Mouse (Mus musculus): ENCODE data around the gene Zc3h7a. TPM values are rescaled to one million over a fixed set of nuclear protein-coding genes. Genes with fewer than 3 reads are reported as not detected.

Zc3h7a gene
- polyA plus RNA-seq (2012; rRNA removed) (31.6 and 52.6 TPM in 2 replicates), polyA plus RNA-seq (2014; fragmentation: Nextera tagmentation; extraction: Ambion mirVana) (26.2 and 28.9 TPM in 2 replicates)

GRCm38 (mm10) chr16:11176208-11176883, at the start of gene Zc3h7a:
Gene Zc3h7a (minus strand): TSS chr16:11176393.
- under 1% methylated on average over 49 of the region's 57 CpGs for WGBS (ENCODE audit: insufficient replicate concordance)
- peak; percentile 90 for ATAC-seq (ENCODE audit: insufficient read depth)
- no peaks in the 10 kb centered on the region; the same call in 1 of the 2 replicates for H3K27me3 ChIP-seq (ENCODE audit: control insufficient read depth, insufficient read depth, low read length)
- DNase-seq (ENCODE audit: low read depth in 3 of 3, low spot score in 3 of 3): peak; percentile 81 to 83 (median 81)
- no peaks in the 10 kb centered on the region for H3K36me3 ChIP-seq (replicated peaks; ENCODE audit: control insufficient read depth, insufficient read depth, low read depth)
- peaks cover 10 to 15% of the 10 kb centered on the region in 2 experiments for H3K4me1 ChIP-seq (replicated peaks; ENCODE audit: control insufficient read depth in 2 of 2, insufficient read depth in 2 of 2, low read length in 1 of 2)
- peak within 1 kb of the TSS; percentile 97 for H3K9ac ChIP-seq (replicated peaks)
- peak within 1 kb of the TSS; percentile 93 for H3K4me2 ChIP-seq (ENCODE audit: low read depth)
- TF ChIP-seq CTCF (IDR thresholded peaks at IDR 0.05; ENCODE audit: low read depth): peak; percentile 71
- TF ChIP-seq EP300 (IDR thresholded peaks at IDR 0.05; ENCODE audit: low read depth): no peak
- no peaks in the 10 kb centered on the region for H3K9me3 ChIP-seq (ENCODE audit: control insufficient read depth, low read length)
- peak within 1 kb of the TSS; percentile 78 for H3K27ac ChIP-seq
- H3K4me3 ChIP-seq (ENCODE audit: insufficient read depth in 1 of 2, low read depth in 2 of 2, low read length in 2 of 2): peak within 1 kb of the TSS; percentile 77 to 99

GRCm38 (mm10) chr16:11217801-11218200, 41.6 kb upstream of the Zc3h7a start:
- Histone ChIP-seq H3K4me2 (ENCODE audit: low read depth) (no peak overlapping the region), H3K9me3 (ENCODE audit: control insufficient read depth, low read length) (no peaks in the 10 kb centered on the region), H3K36me3 (replicated peaks; ENCODE audit: control insufficient read depth, insufficient read depth, low read depth) (peaks cover 53% of the 10 kb centered on the region), H3K9ac (replicated peaks) (no peak overlapping the region), H3K4me1 (replicated peaks; ENCODE audit: control insufficient read depth in 2 of 2, insufficient read depth in 2 of 2, low read length in 1 of 2) (no peaks in the 10 kb centered on the region), H3K4me3 (ENCODE audit: insufficient read depth in 1 of 2, low read depth in 2 of 2, low read length in 2 of 2) (no peak overlapping the region), H3K27ac (no peak overlapping the region), H3K27me3 (ENCODE audit: control insufficient read depth, insufficient read depth, low read length) (no peaks in the 10 kb centered on the region)
- 76% methylated on average over 3 of the region's 3 CpGs for WGBS (ENCODE audit: insufficient replicate concordance)
- no peak for TF ChIP-seq CTCF (IDR thresholded peaks at IDR 0.05; ENCODE audit: low read depth)
- TF ChIP-seq EP300 (IDR thresholded peaks at IDR 0.05; ENCODE audit: low read depth): no peak
- no peak for DNase-seq (ENCODE audit: low read depth in 3 of 3, low spot score in 3 of 3)
- ATAC-seq (ENCODE audit: insufficient read depth): no peak

DNA sequence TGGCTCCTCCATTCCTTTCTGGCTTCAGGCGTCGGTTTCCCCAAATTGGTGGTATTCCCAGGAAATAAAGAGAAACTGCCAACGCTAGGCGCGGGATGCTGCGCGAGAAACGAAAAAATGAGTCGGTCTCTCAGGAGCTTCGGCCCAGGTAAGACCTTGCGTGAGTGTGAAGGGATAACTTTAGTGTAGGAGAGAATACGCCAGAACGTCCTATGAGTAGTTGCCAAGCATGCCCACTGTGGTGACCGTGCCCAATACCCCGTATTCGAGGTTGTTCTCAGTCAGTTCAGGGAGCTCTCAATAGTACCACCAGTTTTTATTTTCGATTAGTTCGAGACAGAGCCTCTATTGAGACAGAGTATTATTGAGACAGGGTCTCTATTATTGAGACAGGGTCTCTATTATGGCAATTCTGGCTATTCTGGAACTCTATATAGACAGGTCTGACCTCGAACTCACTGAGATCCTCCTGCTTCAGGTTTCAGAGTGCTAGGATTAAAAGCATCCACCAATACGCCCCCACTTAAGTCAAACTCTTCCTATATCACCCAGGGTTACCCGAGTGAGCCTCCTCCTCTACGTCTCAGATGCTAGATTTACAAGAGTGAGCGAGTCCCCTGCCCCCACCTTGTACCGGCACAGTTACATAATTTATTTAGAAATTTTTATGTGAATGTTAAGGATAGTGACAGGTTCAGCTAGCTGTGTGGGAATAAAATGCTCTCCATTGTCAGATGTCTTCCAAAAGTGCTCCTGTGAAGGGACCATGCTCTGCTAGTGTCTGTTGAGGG, 27.6 kb upstream of the Zc3h7a start:
- ATAC-seq (ENCODE audit: insufficient read depth) (peak; percentile 70), DNase-seq (ENCODE audit: low read depth in 3 of 3, low spot score in 3 of 3) (peak in 1 of 3 experiments; percentile 12)
- H3K27ac ChIP-seq: peak overlapping the region; percentile 72
- TF ChIP-seq CTCF (IDR thresholded peaks at IDR 0.05; ENCODE audit: low read depth) (no peak), EP300 (IDR thresholded peaks at IDR 0.05; ENCODE audit: low read depth) (no peak)
- H3K9me3 ChIP-seq (ENCODE audit: control insufficient read depth, low read length): no peaks in the 10 kb centered on the region
- H3K4me3 ChIP-seq (ENCODE audit: insufficient read depth in 1 of 2, low read depth in 2 of 2, low read length in 2 of 2): peak overlapping the region; percentile 79 to 96
- peak overlapping the region; percentile 96 for H3K4me2 ChIP-seq (ENCODE audit: low read depth)
- WGBS (ENCODE audit: insufficient replicate concordance): 3% methylated on average over 24 of the region's 24 CpGs
- H3K9ac ChIP-seq (replicated peaks): peak overlapping the region; percentile 93
- H3K4me1 ChIP-seq (replicated peaks; ENCODE audit: control insufficient read depth in 2 of 2, insufficient read depth in 2 of 2, low read length in 1 of 2): peaks cover 13 to 20% of the 10 kb centered on the region in 2 experiments
- peaks cover 38% of the 10 kb centered on the region for H3K36me3 ChIP-seq (replicated peaks; ENCODE audit: control insufficient read depth, insufficient read depth, low read depth)
- H3K27me3 ChIP-seq (ENCODE audit: control insufficient read depth, insufficient read depth, low read length): no peaks in the 10 kb centered on the region

- Histone ChIP-seq H3K4me2 (ENCODE audit: low read depth) (peak within 1 kb of the TSS; percentile 96), H3K27me3 (ENCODE audit: control insufficient read depth, insufficient read depth, low read length) (no peaks in the 10 kb centered on the region), H3K9me3 (ENCODE audit: control insufficient read depth, low read length) (no peaks in the 10 kb centered on the region), H3K4me1 (replicated peaks; ENCODE audit: control insufficient read depth in 2 of 2, insufficient read depth in 2 of 2, low read length in 1 of 2) (peaks cover 13 to 25% of the 10 kb centered on the region in 2 experiments), H3K27ac (peak within 1 kb of the TSS; percentile 72), H3K36me3 (replicated peaks; ENCODE audit: control insufficient read depth, insufficient read depth, low read depth) (peaks cover 41% of the 10 kb centered on the region), H3K9ac (replicated peaks) (peak within 1 kb of the TSS; percentile 93), H3K4me3 (ENCODE audit: insufficient read depth in 1 of 2, low read depth in 2 of 2, low read length in 2 of 2) (peak within 1 kb of the TSS; percentile 79 to 96)
- peak; percentile 99 for ATAC-seq (ENCODE audit: insufficient read depth)
- under 1% methylated on average over 68 of the region's 68 CpGs for WGBS (ENCODE audit: insufficient replicate concordance)
- TF ChIP-seq CTCF (IDR thresholded peaks at IDR 0.05; ENCODE audit: low read depth) (no peak), EP300 (IDR thresholded peaks at IDR 0.05; ENCODE audit: low read depth) (0 out of 2 replicates have a peak, but pooled peaks have one; percentile 37)
- peak; percentile 92 to 94 (median 93) for DNase-seq (ENCODE audit: low read depth in 3 of 3, low spot score in 3 of 3)
These were observed 26.7 kb upstream of the Zc3h7a start, which contains the start of gene Rsl1d1 for GRCm38 (mm10) chr16:11202571-11203554. Gene Rsl1d1 (minus strand): TSS chr16:11203331.
